Mouse (Mus musculus) embryonic fibroblast, embryonic 13.5 days (primary cell): ENCODE results near the gene Cdk5r2. TPM values are rescaled to one million over a fixed set of nuclear protein-coding genes. Genes with fewer than 3 reads are reported as not detected.
"Not testable (repeated sequence)": the region's sequence is repeated elsewhere in the genome, so short reads cannot be mapped to it uniquely, and the experiment has no call there.

Experiments used
- H3K27ac ChIP-seq: 2 replicates; pipeline ENCODE4 v1.5.1; 2012; ENCODE audit warnings: low read length, control low read depth, inconsistent platforms; ENCODE audit not compliant: insufficient read depth
- H3K4me1 ChIP-seq: 2 replicates; pipeline ENCODE4 v1.6.1; 2011; ENCODE audit warnings: low read length; ENCODE audit not compliant: control insufficient read depth, insufficient read depth
- H3K4me3 ChIP-seq: 2 replicates; pipeline ENCODE4 v1.5.1; 2011; ENCODE audit warnings: mild to moderate bottlenecking, control low read depth, low read length; ENCODE audit not compliant: insufficient read depth
- CTCF ChIP-seq: IDR thresholded peaks from 2 replicates; pipeline ENCODE4 v1.5.1; 2011; ENCODE audit warnings: mild to moderate bottlenecking, control low read depth, low read length, moderate library complexity, borderline replicate concordance; ENCODE audit not compliant: insufficient read depth
- POLR2A ChIP-seq: IDR thresholded peaks from 2 replicates; pipeline ENCODE4 v1.6.1; 2011; ENCODE audit warnings: low read depth, mild to moderate bottlenecking, control low read depth, low read length, moderate library complexity
- polyA plus RNA-seq: library from polyadenylated mRNA; stranded (reverse); fragments of >200 nt; gene quantifications from 2 replicates; pipeline ENCODE4 v1.2.4, GENCODE M21; 2011; ENCODE audit warnings: low read depth; ENCODE audit not compliant: missing spikeins, insufficient read length

The Cdk5r2 gene
- not detected in 2 replicates for polyA plus RNA-seq

DNA sequence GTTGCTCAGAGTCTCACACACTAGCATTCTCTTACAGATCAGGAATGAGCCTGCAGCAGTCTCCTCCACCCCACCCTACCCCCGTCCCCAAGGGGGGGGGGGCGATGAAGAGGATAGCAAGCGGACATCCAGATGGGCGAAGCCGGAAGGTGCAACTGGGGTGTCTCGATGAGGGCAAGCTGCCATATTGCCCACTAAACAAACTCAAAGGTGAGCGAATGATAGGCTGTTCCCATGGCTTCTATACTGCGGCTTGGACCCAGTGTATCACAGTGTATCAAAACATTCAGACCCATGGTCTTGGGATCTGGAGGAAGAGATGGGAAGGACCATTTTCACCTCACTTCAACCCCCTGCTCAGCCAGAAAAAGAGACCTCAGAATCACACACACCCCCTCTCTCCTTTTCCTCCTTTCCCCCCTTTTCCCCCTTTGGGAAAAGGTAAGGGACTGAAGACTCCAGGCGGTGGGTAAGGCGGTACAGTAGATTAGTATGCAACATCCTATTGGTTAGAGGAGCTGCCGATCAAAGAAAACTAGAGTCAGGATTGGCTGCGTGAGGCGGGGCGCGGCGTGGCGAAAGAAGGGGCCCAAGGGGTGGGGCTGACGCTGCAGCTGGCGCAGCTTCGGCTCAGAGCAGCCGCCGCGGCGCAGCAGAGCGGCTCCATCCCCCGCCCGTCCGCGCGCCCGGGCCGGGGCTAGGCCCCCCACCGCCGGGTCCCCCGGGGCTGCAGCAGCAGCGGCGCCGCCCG is at the start of gene Cdk5r2:
Gene Cdk5r2, plus strand, starts transcription at position 629 of the 751 bp plus-strand sequence.
- H3K4me1 ChIP-seq = 0 out of 2 replicates have a peak, but pooled peaks cover 6% of the 10 kb centered on the region
- H3K4me3 ChIP-seq = peak within 1 kb of the TSS; percentile 25
- no peak within 1 kb of the TSS for H3K27ac ChIP-seq
- TF ChIP-seq CTCF = no peak
- no peak for TF ChIP-seq POLR2A

DNA sequence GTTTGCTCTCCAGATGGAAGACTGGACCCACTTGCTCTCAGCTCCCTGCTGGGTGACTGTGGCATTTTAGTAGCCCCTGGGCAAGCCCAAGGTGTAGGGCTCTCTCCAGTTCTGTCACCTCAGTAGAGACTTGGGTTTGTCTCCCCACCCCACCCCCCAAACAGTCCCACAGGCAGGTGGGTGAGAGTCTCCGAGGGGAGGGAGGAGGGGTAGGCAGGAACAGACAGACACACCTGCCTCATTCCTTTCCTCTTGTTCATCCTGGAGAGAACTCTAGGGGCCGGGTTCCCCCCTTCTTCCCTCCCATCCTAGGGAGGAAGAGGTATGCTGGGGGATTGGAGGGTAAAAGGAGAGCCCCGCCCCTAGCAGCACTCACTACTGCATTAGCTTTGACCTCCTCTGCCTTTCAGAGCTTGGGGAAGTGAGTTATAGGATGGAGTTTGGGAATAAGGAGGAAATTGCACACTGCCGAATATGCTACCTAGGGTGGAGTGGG is 49.3 kb upstream of the Cdk5r2 start:
- no peak overlapping the region for H3K27ac ChIP-seq

DNA sequence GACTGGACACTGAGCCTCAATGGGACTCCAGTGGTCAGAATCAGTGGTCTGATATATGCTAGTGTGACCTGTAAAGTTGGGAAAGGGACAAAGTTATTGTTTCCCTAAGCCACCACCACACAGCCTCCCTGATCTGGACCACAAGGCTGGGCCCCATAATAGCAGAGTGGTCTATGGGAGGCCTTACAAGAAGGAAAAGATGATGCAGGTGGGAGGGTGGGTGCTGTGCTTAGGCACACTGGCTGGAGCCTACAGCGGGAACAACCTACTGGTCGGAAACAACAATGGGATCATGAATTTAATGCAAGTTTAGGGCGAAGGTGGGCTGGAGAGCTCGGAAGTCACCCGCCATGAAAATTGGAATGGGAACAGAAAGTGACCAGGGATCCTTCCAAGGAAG is 48.9 kb upstream of the Cdk5r2 start:
- H3K4me1 ChIP-seq = 0 out of 2 replicates have a peak, but pooled peaks cover 3% of the 10 kb centered on the region
- TF ChIP-seq POLR2A (no peak), CTCF (no peak)
- no peak overlapping the region for H3K4me3 ChIP-seq
- H3K27ac ChIP-seq = no peak overlapping the region

More for the DNA sequence above, 49.3 kb upstream of the Cdk5r2 start:
- no peak for TF ChIP-seq CTCF
- no peak for TF ChIP-seq POLR2A
- H3K4me1 ChIP-seq = 0 out of 2 replicates have a peak, but pooled peaks cover 3% of the 10 kb centered on the region
- no peak overlapping the region for H3K4me3 ChIP-seq

DNA sequence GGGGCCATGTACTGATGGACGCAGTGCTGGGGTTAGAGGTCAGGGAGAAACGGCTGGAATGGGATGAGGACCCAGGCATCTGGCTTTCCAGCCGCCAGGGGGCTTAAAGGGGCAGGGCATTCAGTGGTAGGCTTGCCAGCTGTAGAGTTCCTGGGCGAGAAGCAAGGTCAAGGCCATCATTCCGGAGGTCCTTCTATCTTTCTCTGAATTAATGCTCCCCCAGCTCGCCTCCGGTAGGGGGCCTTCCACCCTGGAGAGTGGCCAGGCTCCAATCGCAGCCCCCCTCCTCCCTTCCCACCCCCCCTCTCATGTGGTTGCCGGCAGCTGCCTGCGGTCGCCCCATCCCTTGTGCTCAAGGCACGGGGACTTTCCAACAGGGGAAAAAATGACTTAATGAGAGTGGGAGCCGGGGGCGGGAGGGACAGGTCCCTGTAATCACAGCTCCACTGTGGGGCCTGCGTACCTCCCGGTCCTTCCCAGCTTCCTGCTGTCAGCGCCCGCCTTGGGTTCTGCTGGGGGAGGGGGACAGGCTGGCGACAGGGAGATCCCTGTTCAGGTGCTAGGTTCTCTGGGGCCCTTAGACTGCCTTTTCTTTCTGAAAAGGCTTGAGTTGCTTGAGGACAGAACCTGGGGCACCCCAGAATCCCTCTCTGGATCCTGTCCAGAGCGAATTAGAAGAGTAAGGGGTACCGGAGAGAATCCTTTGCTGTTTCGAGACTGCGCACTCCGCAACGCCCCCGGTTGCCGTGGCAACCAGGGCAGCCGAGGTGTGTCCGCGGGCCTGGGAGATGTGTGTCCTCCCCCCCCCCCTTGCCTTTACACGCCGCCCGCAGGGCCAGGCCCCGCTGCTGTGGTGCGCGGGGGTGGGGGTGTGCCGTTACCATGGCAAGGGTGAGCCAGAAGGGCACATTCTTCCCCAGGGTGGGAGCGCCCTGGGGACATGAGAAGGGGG is 48.1 kb upstream of the Cdk5r2 start:
- TF ChIP-seq CTCF = no peak
- TF ChIP-seq POLR2A = no peak
- no peak overlapping the region for H3K4me3 ChIP-seq
- peak overlapping the region; percentile 49; the same call in 1 of the 2 replicates for H3K27ac ChIP-seq
- H3K4me1 ChIP-seq = 0 out of 2 replicates have a peak, but pooled peaks cover 3% of the 10 kb centered on the region

DNA sequence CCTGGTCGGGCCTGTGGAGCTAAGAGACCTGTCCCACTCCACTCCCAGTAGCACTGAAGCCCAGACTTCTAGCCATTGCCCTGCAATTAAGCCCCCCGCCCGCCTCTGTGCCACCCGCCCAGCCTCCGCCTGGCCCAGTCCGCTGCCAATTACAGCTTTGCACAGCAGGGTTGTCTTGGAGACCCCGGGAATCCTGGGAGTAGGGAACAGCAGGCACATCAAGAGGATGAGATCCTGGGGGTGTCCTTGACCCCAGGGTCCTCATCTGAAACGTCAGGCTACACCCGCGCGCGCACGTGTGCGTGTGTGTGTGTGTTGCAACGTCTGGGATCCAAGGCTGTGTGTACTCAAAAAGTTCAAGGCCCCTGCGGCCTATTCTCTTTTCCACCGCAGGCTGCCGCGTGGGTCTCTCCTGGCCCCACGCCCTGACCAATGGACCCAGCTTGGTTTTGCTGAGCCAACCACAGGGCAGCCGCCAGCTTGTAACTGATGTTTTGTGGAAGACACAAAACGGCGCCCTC is 47.1 kb upstream of the Cdk5r2 start:
- H3K4me3 ChIP-seq = no peak overlapping the region
- peak overlapping the region; percentile 35 for H3K27ac ChIP-seq
- TF ChIP-seq CTCF = no peak
- no peak for TF ChIP-seq POLR2A
- 0 out of 2 replicates have a peak, but pooled peaks cover 3% of the 10 kb centered on the region for H3K4me1 ChIP-seq

DNA sequence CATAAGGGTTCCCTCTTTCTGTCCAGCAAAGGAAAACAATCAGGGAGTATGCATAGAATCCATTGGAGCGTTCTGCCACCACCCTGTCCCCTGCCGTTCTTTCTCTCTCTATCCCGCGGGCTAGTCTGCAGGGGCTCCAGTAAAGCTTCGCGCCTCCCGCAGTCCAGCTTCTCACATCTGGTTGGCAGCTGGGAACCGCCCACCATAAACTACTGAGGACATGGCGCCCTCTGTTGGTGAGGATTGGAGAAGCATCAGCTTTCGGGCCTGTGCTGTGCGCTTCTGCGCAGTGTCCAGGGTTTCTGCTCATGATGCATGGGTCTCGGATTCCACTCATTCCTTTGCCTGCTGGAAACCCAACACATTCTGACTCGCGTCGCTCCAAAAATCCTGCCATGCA is 46.7 kb upstream of the Cdk5r2 start:
- peak overlapping the region; percentile 25 for H3K4me3 ChIP-seq
- H3K27ac ChIP-seq = peak overlapping the region; percentile 35
- H3K4me1 ChIP-seq = 0 out of 2 replicates have a peak, but pooled peaks cover 3% of the 10 kb centered on the region
- TF ChIP-seq POLR2A (no peak), CTCF (peak; percentile 92)

DNA sequence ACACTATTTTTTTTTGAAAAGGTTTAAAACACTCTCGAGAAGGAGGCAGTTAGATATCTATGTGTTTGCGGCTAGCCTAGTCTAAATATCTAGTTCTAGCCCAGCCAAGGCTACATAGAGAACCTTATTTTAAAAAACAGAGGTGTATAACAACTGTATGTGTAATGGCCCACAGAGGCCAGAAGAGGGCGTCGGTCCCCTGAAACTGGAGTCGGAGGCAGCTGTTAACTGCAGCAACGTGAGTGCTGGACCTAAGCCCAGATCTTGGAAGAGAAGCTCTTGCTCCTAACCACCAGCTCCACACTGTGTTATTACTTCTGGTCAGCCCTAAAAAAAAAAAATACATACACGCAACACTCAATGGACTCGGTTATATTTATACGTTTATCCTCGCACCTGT is 45.7 kb upstream of the Cdk5r2 start:
- H3K27ac ChIP-seq = no peak overlapping the region
- H3K4me3 ChIP-seq = no peak overlapping the region
- no peak for TF ChIP-seq CTCF
- TF ChIP-seq POLR2A = no peak

DNA sequence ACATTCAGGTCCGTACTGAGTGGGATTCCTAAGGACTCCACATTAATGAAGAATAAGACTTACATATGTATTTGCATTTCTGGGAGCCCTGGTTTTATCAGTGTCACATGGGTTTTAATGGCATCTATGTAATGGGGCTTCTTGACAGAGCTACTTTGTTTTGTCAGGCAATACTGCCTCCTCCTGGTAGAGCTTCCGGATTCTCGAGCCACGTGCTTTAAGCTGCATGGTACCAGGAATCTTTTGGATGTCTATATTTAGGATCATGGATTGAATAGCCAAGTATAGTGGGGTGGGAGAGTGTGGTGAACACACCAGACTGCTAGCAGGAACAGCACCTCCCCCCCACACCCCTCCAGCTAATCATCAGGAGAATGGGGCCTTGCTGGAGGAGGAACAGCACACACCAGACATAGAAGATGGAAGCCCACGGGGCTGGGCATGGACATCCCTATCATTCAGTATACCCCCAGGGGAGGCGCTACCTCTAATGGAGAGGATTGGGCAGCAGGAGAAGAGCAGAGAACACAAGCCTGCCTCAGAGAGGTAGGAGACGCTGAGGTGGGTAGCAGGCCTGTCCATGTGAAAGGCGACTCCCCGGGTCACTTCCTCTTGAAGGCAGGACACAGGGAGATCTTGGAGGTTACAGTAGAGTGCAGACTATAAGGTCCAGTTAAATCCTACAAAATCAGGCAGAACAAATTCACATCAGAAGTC is 39.6 kb upstream of the Cdk5r2 start:
- TF ChIP-seq POLR2A (no peak), CTCF (no peak)
- Histone ChIP-seq H3K4me3 (no peak overlapping the region), H3K27ac (no peak overlapping the region), H3K4me1 (no peaks in the 10 kb centered on the region)

More for the DNA sequence above, 45.7 kb upstream of the Cdk5r2 start:
- 0 out of 2 replicates have a peak, but pooled peaks cover 3% of the 10 kb centered on the region for H3K4me1 ChIP-seq

DNA sequence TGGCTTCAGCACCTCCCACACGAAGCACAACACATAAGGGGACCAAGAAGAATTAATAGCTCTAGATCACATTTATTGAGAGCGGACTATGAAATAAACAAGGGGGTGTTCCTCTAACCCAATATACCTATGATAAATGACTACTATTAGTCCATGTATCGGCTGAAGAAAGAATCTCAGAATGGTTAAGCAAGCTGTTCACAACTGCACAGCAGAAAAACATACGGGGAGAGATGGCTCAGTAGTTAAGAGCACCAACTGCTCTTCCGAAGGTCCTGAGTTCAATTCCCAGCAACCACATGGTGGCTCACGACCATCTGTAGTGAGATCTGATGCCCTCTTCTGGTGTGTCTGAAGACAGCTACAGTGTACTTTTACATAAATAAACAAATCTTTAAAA is 38.8 kb upstream of the Cdk5r2 start:
- not testable (repeated sequence) for H3K4me1 ChIP-seq, H3K4me3 ChIP-seq, H3K27ac ChIP-seq
